In genomic region chr1:134755548-134756189, GRCm38 (mm10) we compare ENCODE assay signal across 11 mouse cellular contexts.
A peak's percentile ranks its signal among the peaks of the same experiment; 100 is the strongest.
DNase-seq lines count a peak whose midpoint lies in the region; ATAC-seq lines count a peak whose summit lies in the region.
"Had no signal": no experiment of that assay in that cellular context is flagged by ENCODE, and none has a peak within 500 bp of the region (broad histone marks: within the 10 kb centered on the region; RNA-seq: fewer than 3 reads in every experiment).

No protein-coding gene starts in this region.

- H3K36me3 ChIP-seq in embryonic facial prominence, embryonic 12.5 days, result peaks cover 21% of the 10 kb centered on the region; the same call in 1 of the 2 replicates
- H3K36me3 ChIP-seq in embryonic facial prominence, embryonic 10.5 days (replicated peaks), result no peaks in the 10 kb centered on the region; the same call in 1 of the 2 replicates
- peaks cover 17% of the 10 kb centered on the region for H3K36me3 ChIP-seq in hindbrain, embryonic 13.5 days
- H3K36me3 ChIP-seq: liver, embryonic 13.5 days had no signal

- H3K4me2 ChIP-seq in embryonic facial prominence, embryonic 12.5 days (replicated peaks), result no peak overlapping the region
- no peak overlapping the region for H3K4me2 ChIP-seq in hindbrain, embryonic 13.5 days
- H3K4me2 ChIP-seq: liver, embryonic 13.5 days had no signal

- peaks cover 31% of the 10 kb centered on the region for H3K4me1 ChIP-seq in embryonic facial prominence, embryonic 12.5 days
- H3K4me1 ChIP-seq in embryonic facial prominence, embryonic 10.5 days, result peaks cover 55% of the 10 kb centered on the region
- H3K4me1 ChIP-seq in hindbrain, embryonic 13.5 days (replicated peaks), result peaks cover 53% of the 10 kb centered on the region
- H3K4me1 ChIP-seq: liver, embryonic 13.5 days had no signal

- H3K9ac ChIP-seq in embryonic facial prominence, embryonic 12.5 days, result no peak overlapping the region
- 0 out of 2 replicates have a peak overlapping the region, but pooled peaks have one; percentile 56 for H3K9ac ChIP-seq in hindbrain, embryonic 13.5 days
- H3K9ac ChIP-seq: forebrain, postnatal 0 days; liver, embryonic 13.5 days had no signal

- WGBS in embryonic facial prominence, embryonic 12.5 days, result 64% methylated on average over 13 of the region's 13 CpGs
- 71% methylated on average over 13 of the region's 13 CpGs for WGBS in embryonic facial prominence, embryonic 10.5 days
- 50% methylated on average over 13 of the region's 13 CpGs for WGBS in hindbrain, embryonic 13.5 days

- no peak for DNase-seq in embryonic facial prominence, embryonic 10.5 days (ENCODE audit: low spot score)
- peak; percentile 13 for DNase-seq in kidney, postnatal 10 days
- no peak for DNase-seq in kidney, adult 8-10 months
- DNase-seq in lung, postnatal 10 days, result peak; percentile 52
- no peak for DNase-seq in ovary, postnatal 10 days (ENCODE audit: low spot score)
- no peak for DNase-seq in urinary bladder, postnatal 14 days (ENCODE audit: low spot score)
- DNase-seq: forebrain, postnatal 0 days; kidney, adult 18-20 months; liver, embryonic 13.5 days had no signal

- 0 out of 2 replicates have a peak overlapping the region, but pooled peaks have one; percentile 11 for H3K27ac ChIP-seq in embryonic facial prominence, embryonic 12.5 days
- H3K27ac ChIP-seq in embryonic facial prominence, embryonic 10.5 days (replicated peaks), result no peak overlapping the region
- H3K27ac ChIP-seq in hindbrain, embryonic 13.5 days, result peak overlapping the region; percentile 87
- H3K27ac ChIP-seq: liver, embryonic 13.5 days had no signal

- ATAC-seq in embryonic facial prominence, embryonic 12.5 days (ENCODE audit: insufficient number of reproducible peaks, insufficient read depth, low FRiP score, low TSS enrichment), result no peak
- no peak for ATAC-seq in hindbrain, embryonic 13.5 days (ENCODE audit: low FRiP score)

- H3K27me3 ChIP-seq in embryonic facial prominence, embryonic 12.5 days, result peaks cover 3% of the 10 kb centered on the region; the same call in 1 of the 2 replicates
- no peaks in the 10 kb centered on the region for H3K27me3 ChIP-seq in embryonic facial prominence, embryonic 10.5 days (replicated peaks; ENCODE audit: low read depth, poor library complexity, severe bottlenecking)
- no peaks in the 10 kb centered on the region for H3K27me3 ChIP-seq in hindbrain, embryonic 13.5 days
- H3K27me3 ChIP-seq: liver, embryonic 13.5 days had no signal

- H3K4me3 ChIP-seq in embryonic facial prominence, embryonic 12.5 days, result no peak overlapping the region
- no peak overlapping the region for H3K4me3 ChIP-seq in embryonic facial prominence, embryonic 10.5 days
- H3K4me3 ChIP-seq in hindbrain, embryonic 13.5 days, result no peak overlapping the region
- H3K4me3 ChIP-seq: liver, embryonic 13.5 days had no signal

- H3K9me3 ChIP-seq in embryonic facial prominence, embryonic 12.5 days, result no peaks in the 10 kb centered on the region
- H3K9me3 ChIP-seq in embryonic facial prominence, embryonic 10.5 days, result no peaks in the 10 kb centered on the region
- no peaks in the 10 kb centered on the region for H3K9me3 ChIP-seq in hindbrain, embryonic 13.5 days
- H3K9me3 ChIP-seq: liver, embryonic 13.5 days had no signal

Comparison
In these comparisons a context has a peak if more than half of its experiments do, and no peak if none do; other contexts are left out.
1. DNase-seq: peak in kidney, postnatal 10 days (single experiment) and lung, postnatal 10 days (single experiment); none in embryonic facial prominence, embryonic 10.5 days (single experiment), kidney, adult 8-10 months (0 of 2), ovary, postnatal 10 days (single experiment) and urinary bladder, postnatal 14 days (single experiment).